Mouse (Mus musculus) kidney, embryonic 14.5 days (tissue): ENCODE results near the gene Fkbp7. TPM values are rescaled to one million over a fixed set of nuclear protein-coding genes. Genes with fewer than 3 reads are reported as not detected.

Source experiments
- ATAC-seq: fragments of 200-750 bp; cut with Nextera tagmentation; 2 replicates; pipeline ENCODE4 v1.8.0; 2017; ENCODE audit warnings: moderate number of reproducible peaks, mild to moderate bottlenecking, moderate TSS enrichment, moderate library complexity; ENCODE audit not compliant: low FRiP score, low TSS enrichment
- H3K27ac ChIP-seq: fragments of 300-500 bp; sonication (generic); 2 replicates; pipeline ENCODE4 v1.5.1; 2014; ENCODE audit warnings: low read depth, mild to moderate bottlenecking, low read length, moderate library complexity, mixed read lengths
- H3K27me3 ChIP-seq: fragments of 300-500 bp; sonication (generic); 2 replicates; pipeline ENCODE4 v1.6.1; 2014; ENCODE audit warnings: mild to moderate bottlenecking, low read length; ENCODE audit not compliant: control insufficient read depth, insufficient read depth
- H3K36me3 ChIP-seq: fragments of 300-500 bp; sonication (generic); 2 replicates; pipeline ENCODE4 v1.6.1; 2014; ENCODE audit warnings: low read length, mixed read lengths; ENCODE audit not compliant: control insufficient read depth, insufficient read depth
- H3K4me1 ChIP-seq: fragments of 300-500 bp; sonication (generic); 2 replicates; pipeline ENCODE4 v1.6.1; 2014; ENCODE audit warnings: low read length, mixed read lengths; ENCODE audit not compliant: control insufficient read depth, insufficient read depth
- H3K4me2 ChIP-seq: fragments of 300-500 bp; sonication (generic); replicated peaks from 2 replicates; pipeline ENCODE4 v1.6.1; 2014; ENCODE audit warnings: low read depth, mild to moderate bottlenecking, low read length
- H3K4me3 ChIP-seq: fragments of 300-500 bp; sonication (generic); 2 replicates; pipeline ENCODE4 v1.5.1; 2014; ENCODE audit warnings: mild to moderate bottlenecking, low read length
- H3K9ac ChIP-seq: fragments of 300-500 bp; sonication (generic); 2 replicates; pipeline ENCODE4 v1.6.1; 2014; ENCODE audit warnings: low read depth, mild to moderate bottlenecking, low read length, moderate library complexity
- H3K9me3 ChIP-seq: fragments of 300-500 bp; sonication (generic); 2 replicates; pipeline ENCODE4 v1.6.1; 2016; ENCODE audit warnings: low read length; ENCODE audit not compliant: control insufficient read depth
- WGBS: fragments of 180-500 bp; shearing (Covaris S2); extraction: QIAGEN DNeasy Blood & Tissue Kit; methylation state at CpG from one replicate; pipeline ENCODE4 v1.1.7; 2014; 5-methylcytosine and 5-hydroxymethylcytosine counted together
- polyA plus RNA-seq: library from polyadenylated mRNA; unstranded; fragments of >200 nt; fragmentation: Nextera tagmentation; extraction: Ambion mirVana; gene quantifications from 2 replicates; pipeline ENCODE4 v1.2.1, GENCODE M21; 2014

The Fkbp7 gene
- 57.5 and 73.4 TPM in 2 replicates for polyA plus RNA-seq

GRCm38 (mm10) chr2:76672966-76673392 is at the start of gene Fkbp7:
Gene Fkbp7 (minus strand): TSS chr2:76673116.
- Histone ChIP-seq H3K9ac (peak within 1 kb of the TSS; percentile 52), H3K27me3 (no peaks in the 10 kb centered on the region), H3K4me3 (peak within 1 kb of the TSS; percentile 54), H3K4me2 (peak within 1 kb of the TSS; percentile 62), H3K4me1 (peaks cover 21% of the 10 kb centered on the region; the same call in 1 of the 2 replicates), H3K36me3 (peaks cover 3% of the 10 kb centered on the region; the same call in 1 of the 2 replicates), H3K9me3 (no peaks in the 10 kb centered on the region), H3K27ac (peak within 1 kb of the TSS; percentile 76)
- 0% methylated on average over 17 of the region's 17 CpGs for WGBS
- ATAC-seq: peak; percentile 92

DNA sequence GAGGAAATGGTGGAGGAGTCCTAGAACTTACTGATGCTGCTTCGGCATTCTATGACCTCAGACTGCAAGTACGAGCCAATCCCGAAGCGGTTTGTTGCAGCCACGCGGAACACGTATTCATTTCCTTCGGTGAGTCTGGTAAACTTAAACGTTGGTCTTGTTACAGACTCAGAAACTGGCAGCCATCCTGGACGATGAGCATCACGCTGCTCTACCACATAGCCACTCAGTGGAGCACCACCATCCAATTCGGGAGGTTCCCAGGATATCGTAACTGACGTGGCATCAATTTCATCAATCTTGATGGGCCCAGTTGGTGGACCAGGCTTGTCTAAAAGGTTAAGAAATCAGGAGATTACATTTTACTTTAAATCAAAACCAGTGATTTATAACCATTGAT is 46.7 kb upstream of the Fkbp7 start:
- 96% methylated on average over 14 of the region's 14 CpGs for WGBS
- peaks cover 21% of the 10 kb centered on the region; the same call in 1 of the 2 replicates for H3K9me3 ChIP-seq
- H3K36me3 ChIP-seq: no peaks in the 10 kb centered on the region
- no peak overlapping the region for H3K4me2 ChIP-seq
- no peak overlapping the region for H3K9ac ChIP-seq
- no peak for ATAC-seq
- no peak overlapping the region for H3K27ac ChIP-seq
- H3K4me1 ChIP-seq: no peaks in the 10 kb centered on the region
- H3K4me3 ChIP-seq: no peak overlapping the region
- no peaks in the 10 kb centered on the region for H3K27me3 ChIP-seq

GRCm38 (mm10) chr2:76714984-76715383 is 42.1 kb upstream of the Fkbp7 start:
- no peak overlapping the region for H3K9ac ChIP-seq
- no peaks in the 10 kb centered on the region for H3K36me3 ChIP-seq
- no peak overlapping the region for H3K4me2 ChIP-seq
- H3K27ac ChIP-seq: no peak overlapping the region
- H3K4me3 ChIP-seq: no peak overlapping the region
- WGBS: 73% methylated on average over 8 of the region's 8 CpGs
- no peaks in the 10 kb centered on the region for H3K4me1 ChIP-seq
- ATAC-seq: no peak
- no peaks in the 10 kb centered on the region for H3K27me3 ChIP-seq
- peaks cover 42% of the 10 kb centered on the region for H3K9me3 ChIP-seq

- no peak overlapping the region for H3K27ac ChIP-seq
- no peaks in the 10 kb centered on the region for H3K27me3 ChIP-seq
- H3K9me3 ChIP-seq: peaks cover 29% of the 10 kb centered on the region
- no peaks in the 10 kb centered on the region for H3K4me1 ChIP-seq
- WGBS: 93% methylated on average over 3 of the region's 3 CpGs
- H3K4me2 ChIP-seq: no peak overlapping the region
- no peak overlapping the region for H3K9ac ChIP-seq
- no peaks in the 10 kb centered on the region for H3K36me3 ChIP-seq
- H3K4me3 ChIP-seq: no peak overlapping the region
- no peak for ATAC-seq
Observed at GRCm38 (mm10) chr2:76708512-76708911, 35.6 kb upstream of the Fkbp7 start.

GRCm38 (mm10) chr2:76705655-76706054 is 32.7 kb upstream of the Fkbp7 start:
- H3K27me3 ChIP-seq: no peaks in the 10 kb centered on the region
- H3K9ac ChIP-seq: no peak overlapping the region
- no peaks in the 10 kb centered on the region for H3K4me1 ChIP-seq
- ATAC-seq: no peak
- WGBS: 91% methylated on average over 13 of the region's 13 CpGs
- H3K9me3 ChIP-seq: peaks cover 14% of the 10 kb centered on the region
- H3K4me2 ChIP-seq: no peak overlapping the region
- H3K4me3 ChIP-seq: no peak overlapping the region
- H3K36me3 ChIP-seq: no peaks in the 10 kb centered on the region
- H3K27ac ChIP-seq: no peak overlapping the region

- Histone ChIP-seq H3K4me1 (no peaks in the 10 kb centered on the region), H3K27ac (no peak overlapping the region), H3K9me3 (no peaks in the 10 kb centered on the region), H3K27me3 (no peaks in the 10 kb centered on the region), H3K4me3 (no peak overlapping the region), H3K9ac (no peak overlapping the region), H3K36me3 (peaks cover 1% of the 10 kb centered on the region; the same call in 1 of the 2 replicates), H3K4me2 (no peak overlapping the region)
- ATAC-seq: no peak
- 90% methylated on average over 5 of the region's 5 CpGs for WGBS
Observed at GRCm38 (mm10) chr2:76702751-76703150, 29.8 kb upstream of the Fkbp7 start.

- Histone ChIP-seq H3K4me2 (no peak overlapping the region), H3K9ac (no peak overlapping the region), H3K36me3 (peaks cover 4% of the 10 kb centered on the region; the same call in 1 of the 2 replicates), H3K27me3 (no peaks in the 10 kb centered on the region), H3K4me1 (no peaks in the 10 kb centered on the region), H3K9me3 (no peaks in the 10 kb centered on the region), H3K4me3 (no peak overlapping the region), H3K27ac (no peak overlapping the region)
- WGBS: 84% methylated on average over 3 of the region's 3 CpGs
- no peak for ATAC-seq
Observed at GRCm38 (mm10) chr2:76702188-76702587, 29.3 kb upstream of the Fkbp7 start.

DNA sequence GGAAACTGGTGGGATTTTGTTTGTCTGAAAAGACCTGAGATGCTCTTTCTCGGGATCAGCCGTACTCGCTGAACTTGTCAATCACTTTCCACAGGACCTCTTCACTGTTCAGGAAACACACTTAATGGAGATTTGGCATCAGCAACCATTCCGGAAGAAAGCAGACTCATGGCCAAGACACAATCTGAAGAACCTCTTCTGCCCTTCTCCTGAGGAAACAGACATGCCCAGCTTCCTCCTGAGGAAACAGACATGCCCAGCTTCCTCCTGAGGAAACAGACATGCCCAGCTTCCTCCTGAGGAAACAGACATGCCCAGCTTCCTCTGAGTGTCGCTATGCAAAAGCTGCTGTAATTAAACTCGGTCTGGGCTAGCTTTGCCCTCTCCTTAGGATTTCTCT is 22.4 kb upstream of the Fkbp7 start:
- Histone ChIP-seq H3K27ac (no peak overlapping the region), H3K36me3 (peaks cover 50% of the 10 kb centered on the region), H3K4me1 (no peaks in the 10 kb centered on the region), H3K9ac (no peak overlapping the region), H3K27me3 (no peaks in the 10 kb centered on the region), H3K4me3 (no peak overlapping the region), H3K9me3 (no peaks in the 10 kb centered on the region; the same call in 1 of the 2 replicates), H3K4me2 (no peak overlapping the region)
- ATAC-seq: no peak
- 80% methylated on average over 6 of the region's 6 CpGs for WGBS

DNA sequence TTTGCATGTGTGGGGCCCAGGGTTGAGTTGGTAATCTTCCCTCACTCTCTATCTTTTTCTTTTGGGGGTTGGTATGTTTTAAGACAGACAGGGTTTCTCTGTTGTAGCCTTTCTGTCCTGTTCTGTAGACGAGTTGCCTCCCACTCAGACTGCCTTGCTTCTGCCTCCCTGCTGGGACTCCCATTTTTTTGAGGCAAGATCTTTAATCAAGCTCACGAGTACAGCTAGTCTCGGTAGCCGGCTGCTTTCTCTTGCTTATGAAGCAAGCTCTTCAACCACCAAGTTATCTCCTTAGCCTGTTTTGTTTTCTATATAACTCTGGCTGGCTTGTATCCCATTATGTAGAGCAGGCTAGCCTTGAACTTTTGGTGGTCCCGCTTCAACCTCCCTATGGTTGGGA is 20.8 kb upstream of the Fkbp7 start:
- no peak overlapping the region for H3K4me3 ChIP-seq
- no peaks in the 10 kb centered on the region for H3K4me1 ChIP-seq
- no peak overlapping the region for H3K4me2 ChIP-seq
- peaks cover 55% of the 10 kb centered on the region for H3K36me3 ChIP-seq
- H3K9ac ChIP-seq: no peak overlapping the region
- H3K27me3 ChIP-seq: no peaks in the 10 kb centered on the region
- no peaks in the 10 kb centered on the region; the same call in 1 of the 2 replicates for H3K9me3 ChIP-seq
- no peak for ATAC-seq
- 84% methylated on average over 5 of the region's 5 CpGs for whole genome bisulfite sequencing
- H3K27ac ChIP-seq: no peak overlapping the region
